Mouse (Mus musculus): ENCODE results near the gene Agap3. TPM values are rescaled to one million over a fixed set of nuclear protein-coding genes. Genes with fewer than 3 reads are reported as not detected.

The Agap3 gene
- polyA plus RNA-seq (2014; fragmentation: Illumina TruSeq; extraction: RNeasy Lipid Tissue Mini Kit (QIAGEN cat#74804); ENCODE audit: low read depth, low replicate concordance): 1.6 TPM

DNA sequence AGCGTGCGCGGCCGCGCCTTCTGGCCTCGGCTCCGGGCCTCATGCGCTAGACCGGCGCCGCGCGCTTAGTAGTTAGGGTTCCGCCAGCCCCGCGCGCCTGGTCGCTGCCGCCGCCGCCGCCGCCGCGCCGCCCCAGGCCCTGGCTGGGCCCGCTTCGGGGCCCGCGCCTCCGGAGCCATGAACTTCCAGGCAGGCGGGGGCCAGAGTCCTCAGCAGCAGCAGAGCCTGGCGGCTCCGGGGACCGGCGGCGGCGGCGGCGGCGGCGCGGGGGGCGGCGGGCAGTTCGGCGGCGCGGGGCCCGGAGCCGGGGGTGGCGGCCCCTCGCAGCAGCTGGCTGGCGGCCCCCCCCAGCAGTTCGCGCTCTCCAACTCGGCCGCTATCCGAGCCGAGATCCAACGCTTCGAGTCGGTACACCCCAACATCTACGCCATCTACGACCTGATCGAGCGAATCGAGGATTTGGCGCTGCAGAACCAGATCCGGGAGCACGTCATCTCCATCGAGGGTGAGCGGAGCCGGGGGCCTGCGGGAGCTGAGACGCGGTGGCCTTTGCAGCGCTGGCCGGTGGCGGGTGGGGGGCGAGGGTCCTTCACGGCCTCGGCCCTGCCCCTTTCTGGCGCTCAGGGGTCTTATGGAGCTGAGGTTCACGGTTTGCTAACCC, at the start of gene Agap3:
Gene Agap3 (plus strand): TSS at position 148 of the 661 bp plus-strand sequence.

DNA sequence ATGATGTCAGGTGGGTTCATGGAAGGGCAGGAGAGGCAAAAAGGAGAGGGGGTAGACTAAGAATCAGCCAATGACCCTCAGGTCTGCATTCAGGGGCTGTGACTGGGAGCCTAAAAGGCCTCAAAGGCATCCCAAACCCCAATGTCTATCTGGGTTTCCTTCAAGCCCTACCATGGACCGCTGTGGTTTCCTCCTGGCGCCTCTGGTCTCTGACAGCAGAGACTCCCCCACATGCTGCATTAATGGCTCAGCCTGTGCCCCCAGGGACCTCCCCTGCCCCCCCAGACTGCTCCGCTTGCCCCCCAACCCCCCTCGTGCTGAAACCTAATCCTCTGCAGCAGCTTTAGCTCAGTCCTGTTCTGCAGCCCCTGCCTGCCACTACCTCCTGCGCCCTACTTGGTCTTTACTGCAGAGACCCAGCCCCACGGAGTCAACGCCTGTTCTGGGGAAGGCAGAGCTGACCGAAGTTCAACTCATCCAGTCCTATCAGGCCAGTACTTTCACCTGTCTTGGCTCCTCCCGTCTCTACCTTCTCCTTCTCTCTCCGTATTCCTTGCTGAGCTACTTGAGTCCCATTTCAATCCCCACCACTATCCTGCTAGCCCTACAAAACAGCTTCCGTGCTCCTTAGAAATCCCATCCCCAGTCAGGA, 38.8 kb upstream of the Agap3 start, which contains the start of gene Asic3:
Gene Asic3 (plus strand): TSS at position 351 of the 652 bp plus-strand sequence.

DNA sequence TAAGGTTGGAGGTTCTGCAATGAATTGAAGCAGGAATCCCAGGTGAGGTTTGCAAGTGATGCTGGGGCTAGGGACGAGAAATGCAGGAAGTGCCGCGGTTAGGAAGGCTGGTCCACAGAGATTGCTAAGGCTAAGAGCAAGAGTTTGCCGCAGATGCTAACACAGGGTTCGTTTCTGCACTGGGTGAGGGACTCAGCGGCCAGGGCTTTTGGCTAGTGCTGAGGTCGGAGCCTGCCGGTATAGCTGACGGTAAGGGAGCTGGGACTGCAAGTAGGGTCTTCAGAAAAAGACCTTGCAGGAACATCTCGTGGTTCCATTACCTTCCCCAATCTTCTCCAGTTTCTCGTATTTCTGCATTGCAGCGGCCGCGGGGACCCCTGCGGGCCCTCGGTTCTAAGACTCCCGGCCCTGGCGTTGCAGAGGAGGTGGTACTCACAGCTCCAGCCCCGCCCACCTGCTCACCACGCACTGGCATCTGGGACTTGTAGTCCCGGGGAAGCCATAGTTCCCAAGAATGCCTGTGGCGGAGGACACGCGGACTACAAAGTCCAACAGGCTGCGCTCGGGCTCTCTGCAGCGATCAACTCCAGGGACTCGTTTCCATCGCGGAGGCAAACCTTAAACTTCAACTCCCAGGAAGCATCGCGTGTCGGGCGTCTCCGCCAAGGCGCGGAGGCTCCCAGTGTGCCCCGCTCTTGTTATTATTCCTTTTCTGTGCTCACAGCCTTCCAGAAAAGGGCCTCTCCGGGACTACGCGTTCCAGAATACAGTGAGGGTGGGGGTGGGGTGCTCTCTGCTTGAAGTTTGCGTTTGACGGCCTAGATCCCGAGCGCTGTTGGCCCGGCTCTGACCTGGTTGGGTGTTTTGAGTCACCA, 28.6 kb upstream of the Agap3 start, which contains the start of the genes Cdk5 and Slc4a2:
Gene Cdk5 (minus strand): TSS at position 402 of the 875 bp plus-strand sequence.
Gene Slc4a2 (plus strand): TSS at position 709 of the 875 bp plus-strand sequence.

DNA sequence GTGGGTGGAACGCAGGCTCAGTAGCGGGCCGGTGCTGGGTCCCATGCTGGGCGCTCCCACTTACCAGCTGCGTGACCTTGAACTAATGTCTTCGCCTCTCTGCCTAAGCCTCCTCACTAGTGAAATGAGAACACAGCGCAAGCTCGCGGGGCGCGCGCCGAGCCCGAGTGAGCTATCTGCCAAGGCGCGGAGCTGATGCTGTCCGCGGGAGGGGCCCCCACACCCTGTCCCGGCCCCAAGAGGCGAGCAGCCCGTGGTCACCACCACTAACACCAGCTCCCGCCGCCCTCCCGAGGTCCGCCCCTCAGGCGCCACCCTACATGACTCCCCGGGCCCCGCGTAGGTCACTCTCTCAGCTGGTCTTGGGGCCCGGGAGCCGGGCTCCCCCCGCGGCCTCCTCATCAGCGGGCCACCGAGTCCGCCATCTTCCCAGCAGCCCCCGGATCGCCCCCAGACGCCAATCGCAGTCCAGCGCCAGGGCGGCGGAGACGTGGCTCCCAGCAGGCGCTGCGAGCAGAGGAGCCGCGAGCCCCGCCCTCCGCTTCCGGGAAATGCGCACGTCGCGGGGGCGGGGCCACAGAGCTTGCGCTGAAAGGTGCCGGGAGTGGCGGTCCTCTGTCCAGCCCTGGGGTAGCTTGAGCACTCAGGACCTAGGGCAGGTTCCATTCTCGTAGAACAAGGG, 7.1 kb upstream of the Agap3 start, which contains the start of gene Fastk:
Gene Fastk (minus strand): TSS at position 542 of the 682 bp plus-strand sequence.

DNA sequence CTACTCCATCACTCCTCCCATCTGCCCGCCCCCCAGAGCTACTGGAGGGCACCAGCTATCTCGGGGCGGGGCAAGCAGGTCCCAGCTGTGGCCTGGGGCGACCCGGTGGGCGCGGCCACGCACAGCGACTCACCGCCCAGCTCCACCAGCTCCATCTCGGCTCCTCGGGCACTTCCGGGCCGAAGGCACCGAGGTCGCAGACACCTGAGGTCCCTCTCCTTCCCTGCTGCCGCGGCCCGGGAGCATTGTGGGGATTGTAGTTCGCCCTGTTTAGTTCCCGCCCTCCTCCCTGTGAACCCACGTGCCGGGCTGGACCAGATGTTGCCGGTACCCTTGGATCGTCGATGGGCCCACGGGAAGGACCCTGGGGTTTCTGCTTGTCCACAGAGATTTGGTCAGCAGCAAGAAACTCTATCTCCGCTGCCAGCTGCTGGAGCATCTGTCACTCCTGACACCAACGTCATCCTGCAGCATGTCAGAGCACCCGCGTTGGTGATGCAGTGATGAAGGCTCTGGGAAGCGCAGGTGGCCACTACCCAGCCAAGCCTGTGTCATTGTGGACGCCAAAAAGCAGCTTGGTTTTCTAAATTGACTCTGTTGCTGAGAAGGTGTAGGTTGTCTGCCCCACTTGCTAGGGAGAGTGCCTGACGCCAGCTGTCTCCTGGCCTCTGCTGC, 4.2 kb upstream of the Agap3 start, which contains the start of gene Tmub1:
Gene Tmub1 (minus strand): TSS at position 231 of the 675 bp plus-strand sequence.

DNA sequence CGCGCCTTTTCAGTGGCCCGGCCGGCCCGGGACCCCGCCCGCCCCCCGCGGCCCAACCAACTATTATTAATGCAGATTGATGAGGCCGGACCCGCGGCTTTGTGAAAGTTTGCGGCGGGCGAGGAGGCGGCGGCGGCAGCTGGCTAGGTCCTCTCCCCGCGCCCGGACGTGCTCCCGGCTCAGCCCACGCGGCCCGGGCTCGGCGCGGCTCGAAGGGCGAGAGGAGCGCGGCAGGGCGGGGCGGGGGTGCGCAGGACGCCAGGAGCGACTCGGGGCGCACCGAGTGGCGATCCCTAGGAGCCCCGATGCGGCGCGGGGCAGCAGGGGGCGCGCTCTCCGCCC, 74.9 kb downstream of the Agap3 start, which contains the start of gene Gbx1:
Gene Gbx1 (minus strand): TSS at position 314 of the 342 bp plus-strand sequence.

DNA sequence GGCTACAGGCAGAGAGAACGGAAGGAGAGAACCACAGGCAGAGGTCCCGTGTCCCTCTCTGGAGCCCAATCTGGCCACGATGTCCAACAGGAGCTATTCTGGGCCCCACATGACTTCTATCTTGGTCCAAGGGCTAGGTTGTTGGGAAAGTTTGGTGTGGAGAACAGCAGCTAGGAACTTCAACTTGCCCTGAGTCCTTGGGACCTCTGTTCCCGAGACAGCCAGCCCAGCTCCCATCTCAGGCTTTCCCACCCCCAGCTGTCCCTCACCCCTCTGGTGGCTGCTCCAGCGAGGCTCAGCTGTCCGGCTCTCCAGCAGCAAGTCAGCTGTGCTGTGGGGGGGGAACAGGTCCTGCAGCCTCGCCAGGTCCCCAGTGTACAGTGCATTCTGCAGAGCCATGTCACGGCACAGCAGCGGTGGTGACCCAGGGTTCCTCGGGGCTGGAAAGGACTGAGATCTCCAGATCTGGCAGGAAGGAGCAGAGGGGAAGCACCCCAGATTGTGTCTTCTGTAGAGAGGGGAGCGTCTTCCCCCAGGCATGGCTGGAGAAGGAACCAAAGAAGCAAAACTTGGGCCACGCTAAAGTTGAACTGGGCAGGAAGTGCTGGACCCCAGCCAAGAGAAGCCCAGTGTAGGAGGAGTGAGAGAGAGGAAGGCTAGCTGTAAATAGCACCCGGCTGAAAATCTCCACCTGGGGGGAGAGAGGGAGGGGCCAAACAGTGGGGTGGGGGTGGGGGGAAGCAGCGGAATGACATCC, 88.6 kb downstream of the Agap3 start, which contains the start of gene Asb10:
Gene Asb10 (minus strand): TSS at position 592 of the 757 bp plus-strand sequence.

Other genes starting within 250 kb of the Agap3 start
- gene Kcnh2, start 100.6 kb upstream of the Agap3 start, polyA plus RNA-seq (2014; fragmentation: Illumina TruSeq; extraction: RNeasy Lipid Tissue Mini Kit (QIAGEN cat#74804); ENCODE audit: low read depth, low replicate concordance): 0.47 TPM
- gene Nos3, start 87.4 kb upstream of the Agap3 start, polyA plus RNA-seq (2014; fragmentation: Illumina TruSeq; extraction: RNeasy Lipid Tissue Mini Kit (QIAGEN cat#74804); ENCODE audit: low read depth, low replicate concordance): not detected
- gene Atg9b, start 60.0 kb upstream of the Agap3 start, polyA plus RNA-seq (2014; fragmentation: Illumina TruSeq; extraction: RNeasy Lipid Tissue Mini Kit (QIAGEN cat#74804); ENCODE audit: low read depth, low replicate concordance): not detected
- gene Abcb8, start 58.5 kb upstream of the Agap3 start, polyA plus RNA-seq (2014; fragmentation: Illumina TruSeq; extraction: RNeasy Lipid Tissue Mini Kit (QIAGEN cat#74804); ENCODE audit: low read depth, low replicate concordance): 4.7 TPM
- not detected for gene Asic3, start 38.8 kb upstream of the Agap3 start, polyA plus RNA-seq (2014; fragmentation: Illumina TruSeq; extraction: RNeasy Lipid Tissue Mini Kit (QIAGEN cat#74804); ENCODE audit: low read depth, low replicate concordance)
- gene Cdk5, start 28.6 kb upstream of the Agap3 start, polyA plus RNA-seq (2014; fragmentation: Illumina TruSeq; extraction: RNeasy Lipid Tissue Mini Kit (QIAGEN cat#74804); ENCODE audit: low read depth, low replicate concordance): 18.5 TPM
- gene Slc4a2, start 28.3 kb upstream of the Agap3 start, polyA plus RNA-seq (2014; fragmentation: Illumina TruSeq; extraction: RNeasy Lipid Tissue Mini Kit (QIAGEN cat#74804); ENCODE audit: low read depth, low replicate concordance): 32.6 TPM
- 6.5 TPM for gene Fastk, start 6.9 kb upstream of the Agap3 start, polyA plus RNA-seq (2014; fragmentation: Illumina TruSeq; extraction: RNeasy Lipid Tissue Mini Kit (QIAGEN cat#74804); ENCODE audit: low read depth, low replicate concordance)
- gene Tmub1, start 4.3 kb upstream of the Agap3 start, polyA plus RNA-seq (2014; fragmentation: Illumina TruSeq; extraction: RNeasy Lipid Tissue Mini Kit (QIAGEN cat#74804); ENCODE audit: low read depth, low replicate concordance): 1.5 TPM
- gene Gbx1, start 75.0 kb downstream of the Agap3 start, polyA plus RNA-seq (2014; fragmentation: Illumina TruSeq; extraction: RNeasy Lipid Tissue Mini Kit (QIAGEN cat#74804); ENCODE audit: low read depth, low replicate concordance): not detected
- gene Asb10, start 88.8 kb downstream of the Agap3 start, polyA plus RNA-seq (2014; fragmentation: Illumina TruSeq; extraction: RNeasy Lipid Tissue Mini Kit (QIAGEN cat#74804); ENCODE audit: low read depth, low replicate concordance): not detected
- gene 4931409K22Rik, start 104.6 kb downstream of the Agap3 start, polyA plus RNA-seq (2014; fragmentation: Illumina TruSeq; extraction: RNeasy Lipid Tissue Mini Kit (QIAGEN cat#74804); ENCODE audit: low read depth, low replicate concordance): not detected
- gene Abcf2, start 125.3 kb downstream of the Agap3 start, polyA plus RNA-seq (2014; fragmentation: Illumina TruSeq; extraction: RNeasy Lipid Tissue Mini Kit (QIAGEN cat#74804); ENCODE audit: low read depth, low replicate concordance): 6.9 TPM
- gene Chpf2, start 134.6 kb downstream of the Agap3 start, polyA plus RNA-seq (2014; fragmentation: Illumina TruSeq; extraction: RNeasy Lipid Tissue Mini Kit (QIAGEN cat#74804); ENCODE audit: low read depth, low replicate concordance): 0.79 TPM
- 1.2 TPM for gene Smarcd3, start 172.2 kb downstream of the Agap3 start, polyA plus RNA-seq (2014; fragmentation: Illumina TruSeq; extraction: RNeasy Lipid Tissue Mini Kit (QIAGEN cat#74804); ENCODE audit: low read depth, low replicate concordance)
- gene Nub1, start 233.4 kb downstream of the Agap3 start, polyA plus RNA-seq (2014; fragmentation: Illumina TruSeq; extraction: RNeasy Lipid Tissue Mini Kit (QIAGEN cat#74804); ENCODE audit: low read depth, low replicate concordance): 39.2 TPM